Comparison of ENCODE assay signal across 23 mouse cellular contexts in genomic region chr6:106462403-106462802, GRCm38 (mm10).
DNase-seq lines count a peak whose midpoint lies in the region; ATAC-seq lines count a peak whose summit lies in the region.
"Had no signal": no experiment of that assay in that cellular context is flagged by ENCODE, and none has a peak within 500 bp of the region (broad histone marks: within the 10 kb centered on the region; RNA-seq: fewer than 3 reads in every experiment).

No protein-coding gene starts in this region.

- peak; percentile 88 for ATAC-seq in frontal cortex, adult (ENCODE audit: low TSS enrichment)
- no peak for ATAC-seq in erythroid progenitor cell, adult 5-6 weeks (replicated peaks; ENCODE audit: low FRiP score, poor library complexity, severe bottlenecking)
- ATAC-seq: activated CD4-positive, CD25-positive, alpha-beta regulatory T cell, adult 4 months; CD4-positive, CD25-positive, alpha-beta regulatory T cell, adult 4 months; forebrain, embryonic 13.5 days; forebrain, embryonic 15.5 days; forebrain, postnatal 0 days; Patski had no signal

- DNase-seq in frontal cortex, postnatal 10 days (ENCODE audit: low spot score in 2 of 2): no peak
- DNase-seq in left cerebral cortex, adult 9 months (ENCODE audit: low spot score in 2 of 2): peak; percentile 13 to 18
- no peak for DNase-seq in left cerebral cortex, postnatal 36 days (ENCODE audit: low spot score in 2 of 2)
- DNase-seq in brain, adult 2 months (ENCODE audit: low read depth, low spot score): peak; percentile 70
- DNase-seq: adrenal gland, adult 8-10 months; adrenal gland, postnatal 14 days; adrenal gland, postnatal 36 days; B cell, adult 2 months; cerebellum, adult 11 months; cerebellum, adult 18-20 months; cerebellum, adult 8-10 months; cerebellum, adult 9-11 months; cerebellum, postnatal 14 days; cerebellum, postnatal 36 days; embryo, embryonic 11 days; forebrain, postnatal 0 days had no signal

- intact Hi-C loops in left cerebral cortex, postnatal 36 days (cut with DNase I): no loop called here

Comparison
In these comparisons a context has a peak if more than half of its experiments do, and no peak if none do; other contexts are left out.
1. DNase-seq: peak in left cerebral cortex, adult 9 months (2 of 2) and brain, adult 2 months (single experiment); none in frontal cortex, postnatal 10 days (0 of 2) and left cerebral cortex, postnatal 36 days (0 of 2).